Mouse (Mus musculus) cortical plate, adult 2 months (tissue): ENCODE measurements around the gene Pin1. TPM values are rescaled to one million over a fixed set of nuclear protein-coding genes. Genes with fewer than 3 reads are reported as not detected.

ENCODE experiments used
- H3K27ac ChIP-seq: fragments of 200-500 bp; 2 replicates; pipeline ENCODE4 v1.5.1; 2012; ENCODE audit warnings: low read length, control low read depth, inconsistent platforms; ENCODE audit not compliant: insufficient read depth
- H3K4me1 ChIP-seq: fragments of 200-500 bp; 2 replicates; pipeline ENCODE4 v1.6.1; 2011; ENCODE audit warnings: low read length; ENCODE audit not compliant: control insufficient read depth, insufficient read depth
- H3K4me3 ChIP-seq: fragments of 200-500 bp; 2 replicates; pipeline ENCODE4 v1.5.1; 2011; ENCODE audit warnings: mild to moderate bottlenecking, low read length, control low read depth; ENCODE audit not compliant: insufficient read depth
- CTCF ChIP-seq: fragments of 200-500 bp; IDR thresholded peaks from 2 replicates; pipeline ENCODE4 v1.5.1; 2011; ENCODE audit warnings: mild to moderate bottlenecking, control low read depth, low read length; ENCODE audit not compliant: insufficient read depth; ENCODE audit errors: extremely low read depth
- POLR2A ChIP-seq: fragments of 200-500 bp; IDR thresholded peaks from 2 replicates; pipeline ENCODE4 v1.6.1; 2011; ENCODE audit warnings: mild to moderate bottlenecking, low read length, control low read depth; ENCODE audit not compliant: insufficient read depth; ENCODE audit errors: extremely low read depth
- polyA plus RNA-seq: library from polyadenylated mRNA; depleted of rRNA; stranded (reverse); fragments of >200 nt; gene quantifications from 2 replicates; pipeline ENCODE4 v1.2.3, GENCODE M21; 2012

Pin1 gene
- polyA plus RNA-seq, 1 experiment = 47.1 TPM

GRCm38 (mm10) chr9:20652260-20652658 is 364 bp downstream of the Pin1 start:
- Histone ChIP-seq H3K4me3 (peak overlapping the region; percentile 88), H3K27ac (no peak overlapping the region), H3K4me1 (peaks cover 3% of the 10 kb centered on the region)
- no peak for TF ChIP-seq POLR2A
- TF ChIP-seq CTCF = no peak

DNA sequence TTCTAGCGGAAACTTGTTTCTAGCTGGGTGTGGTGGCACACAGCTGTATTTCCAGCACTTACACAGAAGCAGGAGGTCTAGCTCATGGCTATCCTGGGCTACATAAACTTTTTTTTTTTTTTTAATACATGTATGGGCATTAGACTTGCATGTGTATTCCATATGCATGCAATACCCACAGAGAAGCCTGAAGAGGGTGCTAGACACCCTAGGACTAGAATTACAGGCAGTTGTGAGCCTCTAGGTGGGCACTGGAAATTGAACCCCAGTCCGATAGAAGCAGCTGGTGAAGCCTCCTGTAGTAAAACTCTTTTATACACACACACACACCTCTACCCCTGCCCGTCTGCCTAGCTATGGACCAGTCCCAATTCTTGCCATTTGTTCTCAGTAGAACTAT is 2.0 kb downstream of the Pin1 start:
- TF ChIP-seq CTCF (no peak), POLR2A (no peak)
- peaks cover 7% of the 10 kb centered on the region for H3K4me1 ChIP-seq
- H3K27ac ChIP-seq = no peak overlapping the region
- H3K4me3 ChIP-seq = no peak overlapping the region

GRCm38 (mm10) chr9:20657546-20657945 is 5.7 kb downstream of the Pin1 start:
- Histone ChIP-seq H3K4me3 (no peak overlapping the region), H3K4me1 (peaks cover 7% of the 10 kb centered on the region), H3K27ac (no peak overlapping the region)
- TF ChIP-seq POLR2A (no peak), CTCF (no peak)

GRCm38 (mm10) chr9:20662325-20662724 is 10.4 kb downstream of the Pin1 start:
- TF ChIP-seq POLR2A (no peak), CTCF (peak; percentile 77)
- Histone ChIP-seq H3K4me1 (peaks cover 13% of the 10 kb centered on the region), H3K27ac (peak overlapping the region; percentile 83), H3K4me3 (no peak overlapping the region)

DNA sequence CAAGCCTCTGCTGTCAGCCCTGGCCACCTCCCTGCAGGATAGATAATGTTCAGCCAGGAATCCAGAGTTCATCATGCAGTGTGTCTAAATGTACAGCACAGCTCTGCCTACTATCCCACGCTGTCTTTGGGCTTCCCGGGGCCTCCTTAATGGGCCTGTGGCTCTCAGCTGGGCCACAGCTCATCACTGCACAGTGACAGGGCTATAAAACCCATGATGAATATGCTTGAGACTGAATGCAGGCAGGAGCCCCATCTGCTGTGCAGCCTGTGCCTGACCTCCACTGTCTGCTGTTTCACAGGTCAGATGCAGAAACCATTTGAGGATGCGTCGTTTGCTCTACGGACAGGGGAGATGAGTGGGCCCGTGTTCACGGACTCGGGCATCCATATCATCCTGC is 11.0 kb downstream of the Pin1 start:
- peak overlapping the region; percentile 83 for H3K27ac ChIP-seq

GRCm38 (mm10) chr9:20663956-20664355 is 12.1 kb downstream of the Pin1 start:
- Histone ChIP-seq H3K4me1 (peaks cover 9% of the 10 kb centered on the region), H3K4me3 (no peak overlapping the region), H3K27ac (peak overlapping the region; percentile 83)
- TF ChIP-seq POLR2A (no peak), CTCF (no peak)

More for the DNA sequence above, 11.0 kb downstream of the Pin1 start:
- TF ChIP-seq POLR2A (no peak), CTCF (no peak)
- Histone ChIP-seq H3K4me1 (peaks cover 9% of the 10 kb centered on the region), H3K4me3 (no peak overlapping the region)

- TF ChIP-seq CTCF = no peak
- 0 out of 2 replicates have a peak, but pooled peaks have one; percentile 40 for TF ChIP-seq POLR2A
- no peak overlapping the region for H3K4me3 ChIP-seq
- H3K4me1 ChIP-seq = peaks cover 9% of the 10 kb centered on the region
- peak overlapping the region; percentile 74 for H3K27ac ChIP-seq
Measured at GRCm38 (mm10) chr9:20664366-20664765, 12.5 kb downstream of the Pin1 start.

GRCm38 (mm10) chr9:20664982-20665637 is 13.2 kb downstream of the Pin1 start:
- Histone ChIP-seq H3K27ac (0 out of 2 replicates have a peak overlapping the region, but pooled peaks have one; percentile 74), H3K4me3 (no peak overlapping the region), H3K4me1 (peaks cover 9% of the 10 kb centered on the region)
- TF ChIP-seq CTCF = no peak
- TF ChIP-seq POLR2A = no peak

DNA sequence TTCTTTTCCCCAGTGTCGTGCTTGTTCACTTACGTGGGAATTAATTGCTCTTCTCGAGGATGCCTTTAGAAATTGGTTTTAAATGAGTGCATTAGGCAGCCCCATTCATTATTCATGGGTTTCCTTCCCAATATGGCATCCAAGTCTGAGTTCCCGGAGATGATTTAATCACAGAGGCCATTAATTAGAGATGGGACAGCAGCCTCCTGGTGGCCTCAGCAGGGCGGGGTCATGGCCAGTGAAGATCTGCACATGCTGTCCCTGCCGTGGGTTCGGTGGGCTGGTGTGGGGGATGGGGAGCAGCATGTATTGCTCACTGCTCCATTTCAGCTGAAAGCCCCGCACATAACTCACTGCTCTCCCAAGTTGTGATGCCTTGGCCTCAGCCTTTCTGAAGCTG is 14.0 kb downstream of the Pin1 start:
- Histone ChIP-seq H3K27ac (no peak overlapping the region), H3K4me3 (no peak overlapping the region), H3K4me1 (peaks cover 9% of the 10 kb centered on the region)
- TF ChIP-seq POLR2A (peak; percentile 26; the same call in 1 of the 2 replicates), CTCF (no peak)

GRCm38 (mm10) chr9:20666510-20667034 is 14.7 kb downstream of the Pin1 start:
- peaks cover 9% of the 10 kb centered on the region for H3K4me1 ChIP-seq
- H3K27ac ChIP-seq = no peak overlapping the region
- H3K4me3 ChIP-seq = no peak overlapping the region
- TF ChIP-seq CTCF (no peak), POLR2A (no peak)
